Mouse (Mus musculus) embryonic fibroblast, embryonic 13.5 days (primary cell): ENCODE measurements around the gene Thsd4.

Experiments used
- CTCF ChIP-seq: IDR thresholded peaks from 2 replicates; pipeline ENCODE4 v1.5.1; 2011; ENCODE audit warnings: mild to moderate bottlenecking, control low read depth, low read length, moderate library complexity, borderline replicate concordance; ENCODE audit not compliant: insufficient read depth
- POLR2A ChIP-seq: IDR thresholded peaks from 2 replicates; pipeline ENCODE4 v1.6.1; 2011; ENCODE audit warnings: low read depth, mild to moderate bottlenecking, control low read depth, low read length, moderate library complexity

DNA sequence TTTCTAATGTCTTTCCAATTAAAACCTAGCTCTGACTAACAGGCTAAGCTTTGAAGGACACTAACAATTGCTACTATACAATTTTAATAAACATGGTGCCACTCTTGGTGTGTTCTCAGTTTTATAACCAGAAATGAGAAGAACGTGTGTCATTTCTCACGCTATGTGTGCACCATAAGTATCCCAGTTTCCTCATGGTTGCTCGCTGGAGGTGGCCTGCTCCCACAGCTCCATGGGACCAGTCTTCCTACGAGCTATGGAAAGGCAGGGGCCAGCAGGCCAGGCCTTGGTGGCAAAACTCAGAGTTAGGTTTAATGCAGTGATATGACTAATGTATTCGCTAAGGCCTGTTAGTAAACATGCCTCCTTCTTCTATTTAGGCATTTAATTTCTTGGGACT, 468.7 kb downstream of the Thsd4 start:
- TF ChIP-seq POLR2A (no peak), CTCF (no peak)
